Mouse (Mus musculus): ENCODE measurements around the gene Dhx32.

- TF ChIP-seq EP300 (IDR thresholded peaks at IDR 0.05) (no peak), CTCF (IDR thresholded peaks at IDR 0.05) (no peak)
Measured at GRCm38 (mm10) chr7:133715387-133715786, 67.1 kb downstream of the Dhx32 start.
